Mouse (Mus musculus): ENCODE measurements around the gene Exog. TPM values are rescaled to one million over a fixed set of nuclear protein-coding genes. Genes with fewer than 3 reads are reported as not detected.

The Exog gene
- polyA plus RNA-seq, 1 experiment from 2014 or later: 45.8 TPM

- Histone ChIP-seq H3K27ac (no peak overlapping the region), H3K36me3 (replicated peaks) (no peaks in the 10 kb centered on the region; the same call in 1 of the 2 replicates), H3K4me1 (peaks cover 7% of the 10 kb centered on the region; the same call in 1 of the 2 replicates), H3K9me3 (no peaks in the 10 kb centered on the region), H3K4me2 (no peak overlapping the region), H3K4me3 (replicated peaks) (no peak overlapping the region), H3K9ac (no peak overlapping the region), H3K27me3 (no peaks in the 10 kb centered on the region)
- no peak for ATAC-seq (ENCODE audit: low FRiP score)
- WGBS: 90% methylated on average over 13 of the region's 13 CpGs
Measured at GRCm38 (mm10) chr9:119484868-119485267, 40.1 kb downstream of the Exog start.

- H3K27ac ChIP-seq: no peak overlapping the region
- no peaks in the 10 kb centered on the region for H3K36me3 ChIP-seq (replicated peaks)
- no peaks in the 10 kb centered on the region for H3K27me3 ChIP-seq
- 92% methylated on average over 9 of the region's 9 CpGs for WGBS
- no peaks in the 10 kb centered on the region for H3K4me1 ChIP-seq
- no peak for ATAC-seq (ENCODE audit: low FRiP score)
- H3K4me2 ChIP-seq: no peak overlapping the region
- H3K9ac ChIP-seq: no peak overlapping the region
- H3K4me3 ChIP-seq (replicated peaks): no peak overlapping the region
- no peaks in the 10 kb centered on the region for H3K9me3 ChIP-seq
Measured at GRCm38 (mm10) chr9:119496354-119496753, 51.6 kb downstream of the Exog start.

GRCm38 (mm10) chr9:119496960-119497359 lies 52.2 kb downstream of the Exog start:
- H3K9ac ChIP-seq: no peak overlapping the region
- H3K4me3 ChIP-seq (replicated peaks): no peak overlapping the region
- H3K4me2 ChIP-seq: no peak overlapping the region
- H3K27ac ChIP-seq: no peak overlapping the region
- no peak for ATAC-seq (ENCODE audit: low FRiP score)
- 80% methylated on average over 5 of the region's 5 CpGs for WGBS
- no peaks in the 10 kb centered on the region for H3K4me1 ChIP-seq
- no peaks in the 10 kb centered on the region for H3K36me3 ChIP-seq (replicated peaks)
- H3K9me3 ChIP-seq: no peaks in the 10 kb centered on the region
- no peaks in the 10 kb centered on the region for H3K27me3 ChIP-seq

- no peak overlapping the region for H3K4me3 ChIP-seq (replicated peaks)
- H3K27me3 ChIP-seq: no peaks in the 10 kb centered on the region
- H3K9ac ChIP-seq: no peak overlapping the region
- H3K36me3 ChIP-seq (replicated peaks): no peaks in the 10 kb centered on the region
- no peak for ATAC-seq (ENCODE audit: low FRiP score)
- WGBS: 90% methylated on average over 15 of the region's 15 CpGs
- no peak overlapping the region for H3K4me2 ChIP-seq
- no peak overlapping the region for H3K27ac ChIP-seq
- no peaks in the 10 kb centered on the region for H3K4me1 ChIP-seq
- no peaks in the 10 kb centered on the region for H3K9me3 ChIP-seq
Measured at GRCm38 (mm10) chr9:119497546-119498246, 53.0 kb downstream of the Exog start.

GRCm38 (mm10) chr9:119498247-119498607 lies 53.5 kb downstream of the Exog start:
- 85% methylated on average over 9 of the region's 9 CpGs for WGBS
- no peak for ATAC-seq (ENCODE audit: low FRiP score)
- no peak overlapping the region for H3K27ac ChIP-seq

GRCm38 (mm10) chr9:119498885-119499284 lies 54.1 kb downstream of the Exog start:
- Histone ChIP-seq H3K27me3 (no peaks in the 10 kb centered on the region), H3K27ac (no peak overlapping the region), H3K36me3 (replicated peaks) (no peaks in the 10 kb centered on the region), H3K9me3 (0 out of 2 replicates have a peak, but pooled peaks cover 3% of the 10 kb centered on the region), H3K4me3 (replicated peaks) (no peak overlapping the region), H3K4me2 (no peak overlapping the region), H3K4me1 (no peaks in the 10 kb centered on the region), H3K9ac (no peak overlapping the region)
- no peak for ATAC-seq (ENCODE audit: low FRiP score)
- WGBS: 91% methylated on average over 7 of the region's 7 CpGs

More at GRCm38 (mm10) chr9:119498247-119498607, 53.5 kb downstream of the Exog start:
- H3K27me3 ChIP-seq: no peaks in the 10 kb centered on the region
- no peak overlapping the region for H3K4me2 ChIP-seq
- no peaks in the 10 kb centered on the region for H3K9me3 ChIP-seq
- no peak overlapping the region for H3K9ac ChIP-seq
- no peaks in the 10 kb centered on the region for H3K4me1 ChIP-seq
- no peak overlapping the region for H3K4me3 ChIP-seq (replicated peaks)
- H3K36me3 ChIP-seq (replicated peaks): no peaks in the 10 kb centered on the region

GRCm38 (mm10) chr9:119503613-119504012 lies 58.9 kb downstream of the Exog start:
- H3K27ac ChIP-seq: no peak overlapping the region
- H3K9me3 ChIP-seq: peaks cover 8% of the 10 kb centered on the region; the same call in 1 of the 2 replicates
- no peaks in the 10 kb centered on the region for H3K27me3 ChIP-seq
- 93% methylated on average over 9 of the region's 9 CpGs for WGBS
- no peak overlapping the region for H3K4me3 ChIP-seq (replicated peaks)
- no peak for ATAC-seq (ENCODE audit: low FRiP score)
- H3K36me3 ChIP-seq (replicated peaks): 0 out of 2 replicates have a peak, but pooled peaks cover 8% of the 10 kb centered on the region
- H3K9ac ChIP-seq: no peak overlapping the region
- no peaks in the 10 kb centered on the region for H3K4me1 ChIP-seq
- H3K4me2 ChIP-seq: no peak overlapping the region

GRCm38 (mm10) chr9:119504981-119505658 lies 60.4 kb downstream of the Exog start:
- no peak overlapping the region for H3K9ac ChIP-seq
- 0 out of 2 replicates have a peak, but pooled peaks cover 8% of the 10 kb centered on the region for H3K36me3 ChIP-seq (replicated peaks)
- H3K4me1 ChIP-seq: no peaks in the 10 kb centered on the region
- no peak overlapping the region for H3K4me3 ChIP-seq (replicated peaks)
- no peaks in the 10 kb centered on the region for H3K27me3 ChIP-seq
- no peak for ATAC-seq (ENCODE audit: low FRiP score)
- 77% methylated on average over 11 of the region's 11 CpGs for WGBS
- H3K4me2 ChIP-seq: no peak overlapping the region
- H3K9me3 ChIP-seq: peaks cover 8% of the 10 kb centered on the region; the same call in 1 of the 2 replicates
- H3K27ac ChIP-seq: no peak overlapping the region

- Histone ChIP-seq H3K9me3 (peaks cover 4% of the 10 kb centered on the region; the same call in 1 of the 2 replicates), H3K4me3 (replicated peaks) (no peak overlapping the region), H3K36me3 (replicated peaks) (0 out of 2 replicates have a peak, but pooled peaks cover 8% of the 10 kb centered on the region), H3K27me3 (no peaks in the 10 kb centered on the region), H3K27ac (no peak overlapping the region), H3K4me2 (no peak overlapping the region), H3K4me1 (no peaks in the 10 kb centered on the region), H3K9ac (no peak overlapping the region)
- no peak for ATAC-seq (ENCODE audit: low FRiP score)
- WGBS: 73% methylated on average over 6 of the region's 6 CpGs
Measured at GRCm38 (mm10) chr9:119510902-119511301, 66.2 kb downstream of the Exog start.

- H3K36me3 ChIP-seq (replicated peaks): no peaks in the 10 kb centered on the region
- no peaks in the 10 kb centered on the region for H3K9me3 ChIP-seq
- H3K4me3 ChIP-seq (replicated peaks): no peak overlapping the region
- WGBS: 93% methylated on average over 9 of the region's 9 CpGs
- H3K9ac ChIP-seq: no peak overlapping the region
- no peak overlapping the region for H3K4me2 ChIP-seq
- no peak overlapping the region for H3K27ac ChIP-seq
- no peak for ATAC-seq (ENCODE audit: low FRiP score)
- H3K4me1 ChIP-seq: peaks cover 5% of the 10 kb centered on the region
- peaks cover 8% of the 10 kb centered on the region; the same call in 1 of the 2 replicates for H3K27me3 ChIP-seq
Measured at GRCm38 (mm10) chr9:119512993-119513392, 68.2 kb downstream of the Exog start.

GRCm38 (mm10) chr9:119513816-119514215 lies 69.1 kb downstream of the Exog start:
- Histone ChIP-seq H3K36me3 (replicated peaks) (no peaks in the 10 kb centered on the region), H3K27ac (no peak overlapping the region), H3K4me1 (peaks cover 5% of the 10 kb centered on the region), H3K9me3 (no peaks in the 10 kb centered on the region), H3K27me3 (peaks cover 11% of the 10 kb centered on the region; the same call in 1 of the 2 replicates), H3K9ac (no peak overlapping the region), H3K4me2 (no peak overlapping the region), H3K4me3 (replicated peaks) (no peak overlapping the region)
- no peak for ATAC-seq (ENCODE audit: low FRiP score)
- WGBS: 84% methylated on average over 8 of the region's 8 CpGs

GRCm38 (mm10) chr9:119514986-119515385 lies 70.2 kb downstream of the Exog start:
- 88% methylated on average over 8 of the region's 8 CpGs for WGBS
- ATAC-seq (ENCODE audit: low FRiP score): no peak
- Histone ChIP-seq H3K4me3 (replicated peaks) (no peak overlapping the region), H3K27ac (no peak overlapping the region), H3K4me2 (no peak overlapping the region), H3K9ac (no peak overlapping the region), H3K9me3 (no peaks in the 10 kb centered on the region), H3K36me3 (replicated peaks) (no peaks in the 10 kb centered on the region), H3K27me3 (peaks cover 19% of the 10 kb centered on the region; the same call in 1 of the 2 replicates), H3K4me1 (peaks cover 5% of the 10 kb centered on the region)
